Mouse (Mus musculus) spleen, embryonic (tissue): ENCODE results near the gene Cacng8.
"Not testable (repeated sequence)": the region's sequence is repeated elsewhere in the genome, so short reads cannot be mapped to it uniquely, and the experiment has no call there.

Experiments used
- CTCF ChIA-PET: fragments of 350-600 bp; sonication (Branson Sonifier 250); formaldehyde crosslinking; loops from one replicate; lab custom pipeline; 2022; lab: Charles Lee

Cacng8 gene

GRCm38 (mm10) chr7:3387761-3388160 lies 2.7 kb upstream of the Cacng8 start:
- CTCF ChIA-PET, result no interaction called here

GRCm38 (mm10) chr7:3388885-3389284 lies 1.6 kb upstream of the Cacng8 start:
- CTCF ChIA-PET, result interaction anchor here (0.6 kb wide), 1 partner anchor 1893 kb away, joined by 4 read pairs; no protein-coding TSS in a partner anchor

GRCm38 (mm10) chr7:3389444-3390412 lies 755 bp upstream of the Cacng8 start:
- CTCF ChIA-PET, result interaction anchor here (0.6 to 0.8 kb wide), 2 partner anchors 153 to 1892 kb away, joined by 4 to 10 read pairs; no protein-coding TSS in a partner anchor

GRCm38 (mm10) chr7:3391081-3391451 lies 583 bp downstream of the Cacng8 start:
- CTCF ChIA-PET, result no interaction called here

- CTCF ChIA-PET, result no interaction called here
Measured at GRCm38 (mm10) chr7:3391809-3392208, 1.3 kb downstream of the Cacng8 start.

GRCm38 (mm10) chr7:3397355-3397754 lies 6.9 kb downstream of the Cacng8 start:
- CTCF ChIA-PET, result no interaction called here

- CTCF ChIA-PET, result no interaction called here
Measured at GRCm38 (mm10) chr7:3397797-3398196, 7.3 kb downstream of the Cacng8 start.

- CTCF ChIA-PET, result not testable (repeated sequence)
Measured at GRCm38 (mm10) chr7:3398363-3398762, 7.9 kb downstream of the Cacng8 start.

- CTCF ChIA-PET, result no interaction called here
Measured at GRCm38 (mm10) chr7:3399937-3400336, 9.5 kb downstream of the Cacng8 start.

- CTCF ChIA-PET, result no interaction called here
Measured at GRCm38 (mm10) chr7:3409729-3410520, 19.4 kb downstream of the Cacng8 start.

GRCm38 (mm10) chr7:3411160-3411941 lies 20.9 kb downstream of the Cacng8 start:
- CTCF ChIA-PET, result interaction anchor here (0.8 kb wide), 1 partner anchor 36 kb away, joined by 4 read pairs; no protein-coding TSS in a partner anchor

- CTCF ChIA-PET, result interaction anchor here (0.8 kb wide), 1 partner anchor 35 kb away, joined by 4 read pairs; no protein-coding TSS in a partner anchor
Measured at GRCm38 (mm10) chr7:3412036-3412435, 21.6 kb downstream of the Cacng8 start.

GRCm38 (mm10) chr7:3414888-3415287 lies 24.4 kb downstream of the Cacng8 start:
- CTCF ChIA-PET, result no interaction called here

GRCm38 (mm10) chr7:3415378-3415777 lies 24.9 kb downstream of the Cacng8 start:
- CTCF ChIA-PET, result no interaction called here

- CTCF ChIA-PET, result interaction anchor here (0.6 kb wide), 1 partner anchor 29 kb away, joined by 3 read pairs; no protein-coding TSS in a partner anchor
Measured at GRCm38 (mm10) chr7:3419941-3420340, 29.5 kb downstream of the Cacng8 start.

- CTCF ChIA-PET, result interaction anchor here (0.6 kb wide), 1 partner anchor 28 kb away, joined by 3 read pairs; no protein-coding TSS in a partner anchor
Measured at GRCm38 (mm10) chr7:3420466-3420865, 30.0 kb downstream of the Cacng8 start.

GRCm38 (mm10) chr7:3421297-3421696 lies 30.8 kb downstream of the Cacng8 start:
- CTCF ChIA-PET, result no interaction called here

- CTCF ChIA-PET, result no interaction called here
Measured at GRCm38 (mm10) chr7:3422051-3422450, 31.6 kb downstream of the Cacng8 start.

- CTCF ChIA-PET, result interaction anchor here (0.5 kb wide), 1 partner anchor 16 kb away, joined by 3 read pairs; no protein-coding TSS in a partner anchor
Measured at GRCm38 (mm10) chr7:3423430-3423829, 32.9 kb downstream of the Cacng8 start.

GRCm38 (mm10) chr7:3423895-3424294 lies 33.4 kb downstream of the Cacng8 start, which contains the start of gene Cacng6:
Cacng6 (plus strand) TSS chr7:3424195.
- CTCF ChIA-PET, result interaction anchor here (0.5 kb wide), 1 partner anchor 16 kb away, joined by 3 read pairs; no protein-coding TSS in a partner anchor

GRCm38 (mm10) chr7:3425141-3425540 lies 34.7 kb downstream of the Cacng8 start:
- CTCF ChIA-PET, result no interaction called here
